Mouse (Mus musculus) right cerebral cortex, postnatal 4 days (tissue): ENCODE measurements at regions not wholly inside any gene's neighbourhood (a gene's known extent, or its start where the extent isn't known, plus 50 kb on each side); places are given as distances from the start of the nearest gene placed in this dataset.
"Not testable (repeated sequence)": the region's sequence is repeated elsewhere in the genome, so short reads cannot be mapped to it uniquely, and the experiment has no call there.

ENCODE experiments used
- DNase-seq: peaks from one replicate; pipeline ENCODE4 v3.0.0-alpha.2; 2022

DNA sequence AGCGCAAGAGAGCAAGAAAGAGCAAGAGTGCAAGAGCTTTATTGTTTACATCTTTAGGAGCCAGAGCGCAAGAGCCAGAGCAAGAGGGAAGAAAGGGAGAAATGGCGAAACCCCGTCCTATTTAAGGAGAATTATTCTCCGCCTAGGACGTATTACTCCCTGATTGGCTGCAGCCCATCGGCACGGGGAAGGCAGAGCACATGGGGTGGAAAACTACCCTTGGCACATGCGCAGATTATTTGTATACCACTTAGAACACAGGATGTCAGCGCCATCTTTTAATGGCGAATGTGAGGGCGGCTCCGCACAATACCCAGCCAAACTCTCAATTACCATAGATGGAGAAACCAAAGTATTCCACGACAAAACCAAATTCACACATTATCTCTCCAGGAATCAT, 2464.4 kb upstream of the Pcdh20 start:
- not testable (repeated sequence) for DNase-seq

DNA sequence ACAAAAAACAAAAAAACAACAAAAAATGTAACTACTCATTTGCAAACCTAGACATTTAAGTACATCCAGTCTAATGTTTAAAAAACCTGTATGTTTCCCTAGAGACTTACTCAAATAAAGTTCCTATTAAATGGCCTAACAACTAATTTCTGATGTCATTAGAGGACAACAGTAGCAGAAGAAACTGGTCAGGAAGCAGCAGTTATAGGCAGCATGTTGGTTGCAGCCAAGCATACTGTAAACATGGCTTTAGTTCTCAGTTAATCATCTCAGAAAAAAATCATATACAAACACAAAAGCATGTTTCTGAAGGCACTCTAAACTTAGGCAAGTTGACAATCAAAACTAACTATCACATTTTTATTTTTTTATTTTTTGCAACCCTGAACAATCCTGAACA, 2434.1 kb upstream of the Pcdh20 start:
- DNase-seq: no peak

DNA sequence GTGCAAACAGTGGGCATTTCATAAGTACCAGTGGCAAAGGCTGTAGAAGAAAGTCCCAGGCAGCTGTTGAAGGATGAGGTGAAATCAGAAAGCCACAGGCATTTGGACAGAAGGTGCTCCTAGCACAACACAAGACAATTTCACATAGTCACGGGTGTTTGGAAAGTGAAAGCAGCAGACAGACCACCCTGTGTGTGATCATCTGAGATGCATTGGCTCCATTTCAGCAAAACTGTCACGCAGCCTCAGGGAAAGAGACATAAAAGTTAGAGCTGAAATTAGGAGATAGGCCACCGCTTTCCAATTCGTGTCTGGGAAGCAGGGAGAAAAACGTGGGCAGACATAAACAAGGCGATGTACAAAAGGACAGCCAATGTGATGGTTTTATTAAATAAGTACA, 2418.5 kb upstream of the Pcdh20 start:
- DNase-seq: peak; percentile 4
